Mouse (Mus musculus) G1E (cell line): ENCODE results near the gene Egfl8.

Source experiments
- CTCF ChIP-seq: IDR thresholded peaks from 2 replicates; pipeline ENCODE4 v1.5.1; 2012; ENCODE audit warnings: low read depth, low read length, inconsistent platforms, mixed read lengths
- GATA1 ChIP-seq: IDR thresholded peaks from 2 replicates; pipeline ENCODE4 v1.6.1; 2012; ENCODE audit warnings: borderline replicate concordance, low read length, inconsistent platforms, mixed read lengths

GRCm38 (mm10) chr17:34649106-34649864, 33.5 kb upstream of the Egfl8 start:
- TF ChIP-seq CTCF (no peak), GATA1 (no peak)
